Mouse (Mus musculus) CH12.LX (cell line): Measurements from ENCODE around the gene Thrap3.

Experiments used
- CTCF ChIP-seq, 2 experiments: IDR thresholded peaks in 1 of 2; conservative IDR thresholded peaks in 1 of 2; 2 replicates each; pipeline ENCODE4 v1.5.1; 2011 to 2012; ENCODE audit warnings: low read depth in 2 of 2, low read length in 2 of 2, improper control_type of control experiment in 1 of 2, inconsistent platforms in 1 of 2, mild to moderate bottlenecking in 1 of 2, moderate library complexity in 1 of 2
- EP300 ChIP-seq: IDR thresholded peaks from 2 replicates; pipeline ENCODE4 v1.6.1; 2011; ENCODE audit warnings: low read length, improper control_type of control experiment
- MAX ChIP-seq: IDR thresholded peaks from 2 replicates; pipeline ENCODE4 v1.6.1; 2011; ENCODE audit warnings: low read length, improper control_type of control experiment
- MXI1 ChIP-seq: IDR thresholded peaks from 2 replicates; pipeline ENCODE4 v1.6.1; 2011; ENCODE audit warnings: mild to moderate bottlenecking, low read depth, low read length, improper control_type of control experiment
- POLR2A ChIP-seq: IDR thresholded peaks from 2 replicates; pipeline ENCODE4 v1.6.1; 2011; ENCODE audit warnings: low read depth, mild to moderate bottlenecking, improper control_type of control experiment, low read length
- POLR2AphosphoS2 ChIP-seq: IDR thresholded peaks from 2 replicates; pipeline ENCODE4 v1.6.1; 2011; ENCODE audit warnings: low read depth, low read length, improper control_type of control experiment
- RCOR1 ChIP-seq: conservative IDR thresholded peaks from 2 replicates; pipeline ENCODE4 v1.6.1; 2012; ENCODE audit warnings: low read depth, mild to moderate bottlenecking, inconsistent platforms, low read length, improper control_type of control experiment
- SIN3A ChIP-seq: IDR thresholded peaks from 2 replicates; pipeline ENCODE4 v1.6.1; 2012; ENCODE audit warnings: low read length, improper control_type of control experiment, inconsistent platforms
- USF1 ChIP-seq: IDR thresholded peaks from 2 replicates; pipeline ENCODE4 v1.6.1; 2014; ENCODE audit warnings: low read depth, mild to moderate bottlenecking, inconsistent platforms, low read length, improper control_type of control experiment

DNA sequence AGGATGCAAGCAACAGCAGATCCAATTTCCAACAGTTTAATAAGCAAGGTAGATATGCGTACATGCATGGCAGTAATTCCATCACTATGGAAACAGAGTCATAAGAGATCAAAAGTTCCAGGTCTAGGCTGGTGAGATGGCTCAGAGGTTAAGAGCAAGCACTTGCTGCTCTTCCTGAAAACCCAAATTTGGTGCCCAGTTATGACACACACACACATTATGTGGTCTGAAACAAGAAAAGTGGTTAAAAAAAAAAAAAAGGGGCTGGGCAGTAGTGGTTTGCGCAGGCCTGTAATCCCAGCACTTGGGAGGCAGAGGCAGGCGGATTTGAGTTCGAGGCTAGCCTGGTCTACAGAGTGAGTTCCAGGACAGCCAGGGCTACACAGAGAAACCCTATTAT is 7.6 kb downstream of the Thrap3 start:
- TF ChIP-seq POLR2A (no peak), CTCF (conservative IDR thresholded peaks at IDR 0.05 in 1 of 2, IDR thresholded peaks at IDR 0.05 in 1 of 2; ENCODE audit: low read depth in 2 of 2, low read length in 2 of 2) (no peak), USF1 (no peak), POLR2AphosphoS2 (no peak), MAX (no peak), MXI1 (no peak), EP300 (no peak), RCOR1 (no peak), SIN3A (no peak)
